Mouse (Mus musculus): ENCODE results near the gene Stpg1. TPM values are rescaled to one million over a fixed set of nuclear protein-coding genes. Genes with fewer than 3 reads are reported as not detected.
A peak's percentile ranks its signal among the peaks of the same experiment; 100 is the strongest.

Gene Stpg1
- total RNA-seq, 2 experiments from 2014 or later, result 0.18 TPM; not detected in 1

GRCm38 (mm10) chr4:135509515-135509914 lies 14.9 kb downstream of the Stpg1 start:
- ATAC-seq (ENCODE audit: poor library complexity, severe bottlenecking), result no peak

GRCm38 (mm10) chr4:135513865-135514264 lies 19.3 kb downstream of the Stpg1 start:
- ATAC-seq (ENCODE audit: poor library complexity, severe bottlenecking), result no peak

GRCm38 (mm10) chr4:135514925-135515324 lies 20.3 kb downstream of the Stpg1 start:
- ATAC-seq (ENCODE audit: poor library complexity, severe bottlenecking), result 0 out of 2 replicates have a peak, but pooled peaks have one; percentile 23

- peak; percentile 76 for ATAC-seq (ENCODE audit: poor library complexity, severe bottlenecking)
Measured at GRCm38 (mm10) chr4:135516351-135517316, 22.0 kb downstream of the Stpg1 start.

- no peak for ATAC-seq (ENCODE audit: poor library complexity, severe bottlenecking)
Measured at GRCm38 (mm10) chr4:135518135-135518534, 23.5 kb downstream of the Stpg1 start.

- no peak for ATAC-seq (ENCODE audit: poor library complexity, severe bottlenecking)
Measured at GRCm38 (mm10) chr4:135520421-135520820, 25.8 kb downstream of the Stpg1 start.

GRCm38 (mm10) chr4:135523939-135524338 lies 29.3 kb downstream of the Stpg1 start:
- no peak for ATAC-seq (ENCODE audit: poor library complexity, severe bottlenecking)

- no peak for ATAC-seq (ENCODE audit: poor library complexity, severe bottlenecking)
Measured at GRCm38 (mm10) chr4:135525057-135525456, 30.5 kb downstream of the Stpg1 start.

- no peak for ATAC-seq (ENCODE audit: poor library complexity, severe bottlenecking)
Measured at GRCm38 (mm10) chr4:135526039-135526710, 31.6 kb downstream of the Stpg1 start.

- ATAC-seq (ENCODE audit: poor library complexity, severe bottlenecking), result no peak
Measured at GRCm38 (mm10) chr4:135530270-135530669, 35.7 kb downstream of the Stpg1 start.

GRCm38 (mm10) chr4:135531236-135531635 lies 36.6 kb downstream of the Stpg1 start:
- ATAC-seq (ENCODE audit: poor library complexity, severe bottlenecking), result no peak

- ATAC-seq (ENCODE audit: poor library complexity, severe bottlenecking), result no peak
Measured at GRCm38 (mm10) chr4:135531771-135532613, 37.4 kb downstream of the Stpg1 start.

GRCm38 (mm10) chr4:135533001-135533400 lies 38.4 kb downstream of the Stpg1 start:
- ATAC-seq (ENCODE audit: poor library complexity, severe bottlenecking), result no peak

- ATAC-seq (ENCODE audit: poor library complexity, severe bottlenecking), result no peak
Measured at GRCm38 (mm10) chr4:135535021-135535420, 40.4 kb downstream of the Stpg1 start.

- ATAC-seq (ENCODE audit: poor library complexity, severe bottlenecking), result no peak
Measured at GRCm38 (mm10) chr4:135539056-135539455, 44.5 kb downstream of the Stpg1 start.

GRCm38 (mm10) chr4:135540057-135540456 lies 45.5 kb downstream of the Stpg1 start:
- ATAC-seq (ENCODE audit: poor library complexity, severe bottlenecking), result no peak

GRCm38 (mm10) chr4:135544284-135544683 lies 49.7 kb downstream of the Stpg1 start:
- ATAC-seq (ENCODE audit: poor library complexity, severe bottlenecking), result no peak

- peak; percentile 92 for ATAC-seq (ENCODE audit: poor library complexity, severe bottlenecking)
Measured at GRCm38 (mm10) chr4:135545080-135545511, 50.5 kb downstream of the Stpg1 start.

GRCm38 (mm10) chr4:135546008-135546407 lies 51.4 kb downstream of the Stpg1 start:
- no peak for ATAC-seq (ENCODE audit: poor library complexity, severe bottlenecking)

GRCm38 (mm10) chr4:135546793-135547192 lies 52.2 kb downstream of the Stpg1 start:
- no peak for ATAC-seq (ENCODE audit: poor library complexity, severe bottlenecking)

- ATAC-seq (ENCODE audit: poor library complexity, severe bottlenecking), result no peak
Measured at GRCm38 (mm10) chr4:135547551-135547950, 53.0 kb downstream of the Stpg1 start.
